29 mouse cellular contexts compared by ENCODE assay signal in the genomic region with DNA sequence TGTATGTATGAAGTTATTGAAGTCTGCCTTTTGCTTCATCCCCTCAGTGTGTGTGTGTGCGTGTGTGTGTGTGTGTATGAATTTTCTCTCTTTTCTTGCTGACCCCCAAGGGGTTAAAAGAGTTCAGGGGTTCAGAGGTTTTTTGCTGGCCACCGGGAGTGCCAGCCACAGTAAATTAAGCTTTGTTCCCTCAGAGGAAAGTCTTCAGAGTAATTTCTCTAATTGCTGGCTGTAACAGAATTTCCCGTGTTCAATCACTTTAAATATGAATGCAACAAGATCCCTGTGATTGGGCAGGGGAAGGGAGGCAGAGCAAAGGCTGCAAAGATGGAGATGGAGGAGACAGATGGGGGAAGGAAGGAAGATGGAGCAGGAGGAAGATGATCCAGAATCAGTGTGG. TPM values are rescaled to one million over a fixed set of nuclear protein-coding genes. Genes with fewer than 3 reads are reported as not detected.
DNase-seq lines count a peak whose midpoint lies in the region; ATAC-seq and TF ChIP-seq lines count a peak whose summit lies in the region.
"Had no signal": no experiment of that assay in that cellular context is flagged by ENCODE, and none has a peak within 500 bp of the region (broad histone marks: within the 10 kb centered on the region; RNA-seq: fewer than 3 reads in every experiment).

No protein-coding gene starts in this region.

- no peak for ATAC-seq in forebrain, embryonic 11.5 days (replicated peaks; ENCODE audit: low FRiP score)
- no peak for ATAC-seq in forebrain, postnatal 0 days
- ATAC-seq: activated CD4-positive, CD25-positive, alpha-beta regulatory T cell, adult 4 months; CD4-positive, CD25-positive, alpha-beta regulatory T cell, adult 4 months; forebrain, embryonic 13.5 days; Patski had no signal

- no peaks in the 10 kb centered on the region for H3K4me1 ChIP-seq in forebrain, embryonic 11.5 days (replicated peaks; ENCODE audit: control insufficient read depth, insufficient read depth, low read length)
- H3K4me1 ChIP-seq in forebrain, postnatal 0 days (ENCODE audit: insufficient read depth) = no peaks in the 10 kb centered on the region
- H3K4me1 ChIP-seq in limb, embryonic 10.5 days = 0 out of 2 replicates have a peak, but pooled peaks cover 5% of the 10 kb centered on the region
- H3K4me1 ChIP-seq: embryonic facial prominence, embryonic 13.5 days; embryonic facial prominence, embryonic 15.5 days had no signal

- no peak for TF ChIP-seq CTCF in forebrain, postnatal 0 days (IDR thresholded peaks at IDR 0.05; ENCODE audit: low read depth)

- H3K4me3 ChIP-seq in forebrain, embryonic 11.5 days (ENCODE audit: low read depth, low read length) = no peak overlapping the region
- no peak overlapping the region for H3K4me3 ChIP-seq in forebrain, postnatal 0 days (ENCODE audit: low read depth, low read length)
- H3K4me3 ChIP-seq in limb, embryonic 10.5 days = no peak overlapping the region
- H3K4me3 ChIP-seq: embryonic facial prominence, embryonic 13.5 days; embryonic facial prominence, embryonic 15.5 days; erythroblast, embryonic 14.5 days; forebrain, embryonic 10.5 days; forebrain, embryonic 13.5 days had no signal

- no peak overlapping the region for H3K4me2 ChIP-seq in forebrain, embryonic 11.5 days (ENCODE audit: low read depth, low read length, severe bottlenecking)
- no peak overlapping the region for H3K4me2 ChIP-seq in forebrain, postnatal 0 days (ENCODE audit: low read depth)
- H3K4me2 ChIP-seq: embryonic facial prominence, embryonic 13.5 days; embryonic facial prominence, embryonic 15.5 days; forebrain, embryonic 13.5 days had no signal

- H3K9me3 ChIP-seq in forebrain, embryonic 11.5 days (ENCODE audit: control insufficient read depth, low read length) = no peaks in the 10 kb centered on the region
- no peaks in the 10 kb centered on the region for H3K9me3 ChIP-seq in forebrain, postnatal 0 days (ENCODE audit: low read length)
- no peaks in the 10 kb centered on the region for H3K9me3 ChIP-seq in limb, embryonic 10.5 days (replicated peaks)
- H3K9me3 ChIP-seq: embryonic facial prominence, embryonic 13.5 days; embryonic facial prominence, embryonic 15.5 days; forebrain, embryonic 13.5 days had no signal

- no peaks in the 10 kb centered on the region for H3K36me3 ChIP-seq in forebrain, embryonic 11.5 days (ENCODE audit: control insufficient read depth, insufficient read depth, low read length)
- no peaks in the 10 kb centered on the region for H3K36me3 ChIP-seq in forebrain, postnatal 0 days (ENCODE audit: insufficient read depth)
- H3K36me3 ChIP-seq in limb, embryonic 10.5 days = no peaks in the 10 kb centered on the region
- H3K36me3 ChIP-seq: embryonic facial prominence, embryonic 13.5 days; embryonic facial prominence, embryonic 15.5 days; forebrain, embryonic 10.5 days; G1E had no signal

- H3K27me3 ChIP-seq in forebrain, embryonic 11.5 days (ENCODE audit: control insufficient read depth, insufficient read depth, low read length) = no peaks in the 10 kb centered on the region
- no peaks in the 10 kb centered on the region for H3K27me3 ChIP-seq in forebrain, postnatal 0 days (ENCODE audit: insufficient read depth, low read length)
- H3K27me3 ChIP-seq in limb, embryonic 10.5 days (ENCODE audit: low read depth, poor library complexity, severe bottlenecking) = no peaks in the 10 kb centered on the region
- H3K27me3 ChIP-seq: CH12.LX; embryonic facial prominence, embryonic 13.5 days; embryonic facial prominence, embryonic 15.5 days; forebrain, embryonic 13.5 days had no signal

- peak; percentile 23 for DNase-seq in forebrain, embryonic 11.5 days (ENCODE audit: low spot score)
- no peak for DNase-seq in forebrain, postnatal 0 days
- DNase-seq in heart, adult 11 months = peak; percentile 41
- DNase-seq in heart, adult 8-10 months (ENCODE audit: low spot score) = no peak
- peak; percentile 10 for DNase-seq in limb, embryonic 10.5 days (ENCODE audit: low spot score)
- peak; percentile 54 for DNase-seq in retina, postnatal 1 day
- no peak for DNase-seq in gastrocnemius, postnatal 10 days
- DNase-seq: adrenal gland, adult 2 months; adrenal gland, postnatal 10 days; adrenal gland, postnatal 25 days; B cell, adult 2 months; cerebellum, adult 11 months; cerebellum, adult 18-20 months; cerebellum, adult 8-10 months; cerebellum, adult 9-11 months; cerebellum, postnatal 14 days; cerebellum, postnatal 36 days; embryo, embryonic 11 days had no signal

- WGBS in forebrain, embryonic 11.5 days = 27% methylated on average over 3 of the region's 3 CpGs
- 18% methylated on average over 3 of the region's 3 CpGs for WGBS in forebrain, postnatal 0 days
- 36% methylated on average over 3 of the region's 3 CpGs for WGBS in limb, embryonic 10.5 days

- H3K27ac ChIP-seq in forebrain, embryonic 11.5 days (ENCODE audit: low read depth, low read length) = no peak overlapping the region
- no peak overlapping the region for H3K27ac ChIP-seq in forebrain, postnatal 0 days (ENCODE audit: low read depth, low read length)
- H3K27ac ChIP-seq in limb, embryonic 10.5 days = no peak overlapping the region
- H3K27ac ChIP-seq: embryonic facial prominence, embryonic 13.5 days; embryonic facial prominence, embryonic 15.5 days; forebrain, embryonic 10.5 days; forebrain, embryonic 13.5 days had no signal

- H3K9ac ChIP-seq in forebrain, embryonic 11.5 days (ENCODE audit: low read length) = no peak overlapping the region
- H3K9ac ChIP-seq in forebrain, postnatal 0 days = no peak overlapping the region
- H3K9ac ChIP-seq: embryonic facial prominence, embryonic 13.5 days; embryonic facial prominence, embryonic 15.5 days; forebrain, embryonic 13.5 days had no signal

RNA-seq across cellular contexts. Expression of a gene that starts 3.3 kb away (rescaled TPM):
- polyA plus RNA-seq in forebrain, embryonic 11.5 days (2014; fragmentation: Nextera tagmentation; extraction: Ambion mirVana) = 0.63 and 0.67 TPM in 2 replicates
- not detected in 2 replicates for total RNA-seq in forebrain, postnatal 0 days (2014; rRNA removed)
- polyA plus RNA-seq in forebrain, postnatal 0 days (2015; fragmentation: Nextera tagmentation; extraction: Ambion mirVana) = not detected in 2 replicates
- total RNA-seq in heart, adult 8-10 months (2022) = not detected
- 0.40 and 0.68 TPM in 2 replicates for polyA plus RNA-seq in limb, embryonic 10.5 days (2016; fragmentation: Nextera tagmentation; extraction: Ambion mirVana)
- total RNA-seq in gastrocnemius, postnatal 10 days (2021) = under 1 TPM in 1 of 2 experiments, not detected in 1; 0.41 TPM
- total RNA-seq: adrenal gland, postnatal 25 days had no signal
- polyA plus RNA-seq: brain, embryonic 14.5 days; erythroblast, embryonic 14.5 days; G1E had no signal

RNA-seq across cellular contexts. Expression of a gene that starts 26.5 kb away (rescaled TPM):
- 436 and 461 TPM in 2 replicates for polyA plus RNA-seq in forebrain, embryonic 11.5 days (2014; fragmentation: Nextera tagmentation; extraction: Ambion mirVana)
- total RNA-seq in forebrain, postnatal 0 days (2014; rRNA removed) = 344 and 488 TPM in 2 replicates
- polyA plus RNA-seq in forebrain, postnatal 0 days (2015; fragmentation: Nextera tagmentation; extraction: Ambion mirVana) = 488 and 529 TPM in 2 replicates
- total RNA-seq in heart, adult 8-10 months (2022) = 100 to 1,000 TPM in 2 of 4 experiments, 10 to 100 TPM in 2; 63.1 to 209 (median 139) TPM
- polyA plus RNA-seq in limb, embryonic 10.5 days (2016; fragmentation: Nextera tagmentation; extraction: Ambion mirVana) = 411 and 501 TPM in 2 replicates
- total RNA-seq in gastrocnemius, postnatal 10 days (2021) = 100 to 1,000 TPM; 157 to 190 TPM

RNA-seq across cellular contexts. Expression of a gene that starts 54.9 kb away (rescaled TPM):
- polyA plus RNA-seq in forebrain, embryonic 11.5 days (2014; fragmentation: Nextera tagmentation; extraction: Ambion mirVana) = 6.7 and 6.8 TPM in 2 replicates
- total RNA-seq in forebrain, postnatal 0 days (2014; rRNA removed) = 9.5 and 16.9 TPM in 2 replicates
- 7.9 and 12.3 TPM in 2 replicates for polyA plus RNA-seq in forebrain, postnatal 0 days (2015; fragmentation: Nextera tagmentation; extraction: Ambion mirVana)
- total RNA-seq in heart, adult 8-10 months (2022) = 1 to 10 TPM; 5.1 to 6.7 (median 5.6) TPM
- 24.2 and 29.6 TPM in 2 replicates for polyA plus RNA-seq in limb, embryonic 10.5 days (2016; fragmentation: Nextera tagmentation; extraction: Ambion mirVana)
- total RNA-seq in gastrocnemius, postnatal 10 days (2021) = 1 to 10 TPM; 2.5 to 3.3 TPM

Comparison
In these comparisons a context has a peak if more than half of its experiments do, and no peak if none do; other contexts are left out.
1. DNase-seq: peak in forebrain, embryonic 11.5 days (single experiment), heart, adult 11 months (single experiment), limb, embryonic 10.5 days (single experiment) and retina, postnatal 1 day (single experiment); none in forebrain, postnatal 0 days (single experiment), heart, adult 8-10 months (single experiment) and gastrocnemius, postnatal 10 days (single experiment).